Mouse (Mus musculus) layer of hippocampus, postnatal 14 days (tissue): ENCODE measurements around the gene Slc7a8. TPM values are rescaled to one million over a fixed set of nuclear protein-coding genes. Genes with fewer than 3 reads are reported as not detected.
"Not testable (repeated sequence)": the region's sequence is repeated elsewhere in the genome, so short reads cannot be mapped to it uniquely, and the experiment has no call there.

Experiments
- DNase-seq, 2 experiments: peaks; one replicate each; pipeline ENCODE4 v3.0.0; 2021 to 2022; ENCODE audit warnings: low spot score in 2 of 2, mixed read lengths in 1 of 2
- total RNA-seq, 2 experiments: library from RNA; stranded (reverse); gene quantifications; 2 replicates each; pipeline ENCODE4 v1.2.3; 2021

Slc7a8 gene
- total RNA-seq, 2 experiments from 2014 or later, result 66.1 to 66.2 TPM

DNA sequence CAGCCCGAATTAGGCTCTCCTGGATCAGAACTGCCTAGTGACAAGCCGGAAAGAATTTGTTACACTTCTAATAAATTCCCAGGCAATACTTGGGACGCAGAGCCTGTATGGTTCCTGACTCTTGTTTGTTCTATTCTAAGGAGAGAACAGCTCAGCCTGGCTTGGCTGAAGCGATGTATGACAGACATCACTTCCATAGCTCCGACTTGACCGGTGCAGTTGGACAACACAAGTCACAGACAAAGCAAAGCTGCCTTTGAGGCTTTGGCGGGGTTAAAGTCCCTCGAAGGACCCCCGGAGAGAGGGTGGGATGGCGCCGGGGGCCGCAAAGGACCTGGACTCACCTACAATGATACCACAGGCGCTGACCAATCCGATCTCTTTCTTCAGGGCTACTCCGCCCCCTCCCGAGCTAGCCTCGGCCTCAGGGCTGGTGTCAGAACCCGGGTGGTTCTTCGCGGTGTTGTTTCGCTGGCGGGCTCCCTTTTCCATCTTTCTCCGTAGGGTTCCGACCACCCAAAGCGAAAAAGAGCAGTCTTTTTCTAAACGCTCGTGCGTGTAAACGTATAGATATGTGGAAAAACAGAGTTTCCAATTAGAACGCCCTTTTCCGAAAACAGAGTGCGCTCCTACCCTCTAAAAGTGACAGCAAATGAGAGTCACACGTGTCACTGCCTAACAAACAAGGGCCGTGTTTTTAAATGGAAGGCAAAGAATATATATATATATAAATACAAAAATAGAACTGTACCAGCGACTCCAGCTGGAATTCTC lies 723 bp downstream of the Slc7a8 start:
- peak; percentile 49 to 60 for DNase-seq

DNA sequence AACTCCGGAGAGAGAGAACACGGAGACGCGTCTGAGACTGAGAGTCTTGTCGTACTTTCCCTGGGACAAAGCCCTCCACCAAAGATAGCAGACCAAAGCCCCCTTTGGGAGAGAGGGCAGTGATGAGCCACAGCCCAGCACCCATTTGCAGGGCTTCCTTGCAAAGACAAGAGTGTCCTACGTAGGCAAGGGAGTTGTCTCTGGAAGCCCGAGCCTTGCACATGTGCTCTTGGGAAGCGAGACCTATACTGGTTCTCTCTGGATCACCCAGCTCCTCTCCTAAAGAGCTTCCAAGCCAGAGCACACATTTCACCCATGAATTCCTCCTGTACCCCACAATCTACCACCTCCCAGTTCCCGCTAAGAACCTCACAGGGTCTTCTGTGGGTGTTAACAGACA lies 1.7 kb downstream of the Slc7a8 start:
- no peak for DNase-seq

DNA sequence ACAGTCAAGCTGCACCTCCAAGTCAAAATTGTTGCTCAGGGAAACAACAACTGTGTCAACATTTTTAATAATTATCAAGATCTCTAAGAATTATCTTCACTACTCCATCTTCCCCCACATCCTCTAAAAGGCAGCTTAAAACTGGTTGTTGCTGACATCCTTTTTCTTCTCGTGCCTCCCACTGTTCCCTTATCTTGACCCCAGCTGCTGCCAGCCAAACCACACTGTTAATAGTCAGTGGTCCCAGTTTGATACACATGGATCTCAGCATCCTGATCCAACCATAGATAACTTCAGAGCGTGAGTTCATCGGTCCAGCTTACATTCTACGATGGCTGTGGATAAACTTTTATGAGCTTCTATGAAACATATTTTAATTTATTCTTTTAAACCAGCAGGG lies 3.9 kb downstream of the Slc7a8 start:
- DNase-seq, result no peak

DNA sequence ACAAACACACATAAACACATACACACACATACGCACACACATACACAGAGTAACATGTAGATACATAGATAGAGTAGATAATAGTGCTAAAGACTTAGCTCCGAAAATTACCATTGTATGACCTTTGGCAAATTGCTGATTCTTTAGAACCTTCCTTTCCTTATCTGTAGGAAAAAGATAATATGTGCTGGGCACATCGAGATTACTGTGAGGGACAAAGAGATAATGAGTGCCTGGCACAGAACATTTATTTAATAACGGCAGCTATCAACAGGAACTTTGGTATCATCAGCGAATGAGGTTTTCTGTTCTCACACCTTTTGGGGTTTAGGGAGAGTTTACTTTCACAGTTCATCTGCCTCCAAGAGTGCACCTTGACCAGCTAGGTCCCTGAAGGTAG lies 5.0 kb downstream of the Slc7a8 start:
- DNase-seq, result no peak

DNA sequence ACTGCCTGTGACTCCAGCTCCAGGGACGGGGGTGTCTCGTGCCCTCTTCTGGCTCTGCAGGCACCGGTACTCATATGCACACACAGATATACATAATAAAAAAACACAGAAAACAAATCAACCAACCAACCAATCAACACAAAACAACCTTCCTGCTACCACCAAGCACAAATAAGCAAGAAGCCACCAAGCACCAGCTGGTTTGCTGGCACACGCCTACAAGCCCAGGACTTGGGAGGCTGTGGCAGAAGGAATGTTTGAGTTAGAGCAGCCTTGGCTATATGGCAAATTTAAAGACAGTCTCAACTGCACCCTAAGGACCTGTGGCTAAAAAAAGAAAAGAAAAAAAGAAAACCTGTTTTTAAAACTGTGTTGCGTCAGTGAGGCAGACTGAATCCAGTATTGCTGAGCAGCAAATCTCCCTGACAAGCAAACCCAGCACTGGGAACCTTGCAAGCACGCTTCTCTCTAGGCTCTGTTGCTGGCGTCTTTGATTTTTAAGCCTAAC lies 6.2 kb downstream of the Slc7a8 start:
- DNase-seq, result no peak

DNA sequence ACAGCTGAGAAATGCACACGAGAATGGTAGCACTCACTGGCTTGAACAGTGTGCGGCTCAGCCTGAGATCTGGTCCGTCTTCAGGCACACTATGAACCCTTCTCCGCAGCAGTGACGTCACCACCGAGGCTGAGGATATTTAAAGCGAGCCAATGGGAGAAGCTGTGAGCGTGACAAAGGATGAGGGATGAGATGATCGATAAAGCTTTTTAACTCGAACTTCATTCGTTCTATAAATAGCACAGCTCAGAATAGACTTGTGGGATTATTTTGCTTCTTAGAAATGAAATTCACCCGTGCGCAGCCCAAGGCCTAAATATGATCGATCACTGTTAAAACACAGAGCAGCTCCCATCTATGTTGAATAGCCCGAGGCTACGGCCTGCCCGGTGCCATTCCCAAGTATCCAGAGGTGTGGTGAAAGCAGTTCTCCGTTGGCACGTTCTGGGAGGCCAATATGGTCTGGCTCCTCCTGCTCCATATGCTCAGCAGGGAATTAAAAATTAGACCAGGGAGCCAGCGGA lies 9.4 kb downstream of the Slc7a8 start:
- DNase-seq, result peak in 1 of 2 experiments; percentile 48

GRCm38 (mm10) chr14:54770373-54770772 lies 11.4 kb downstream of the Slc7a8 start:
- DNase-seq, result no peak

DNA sequence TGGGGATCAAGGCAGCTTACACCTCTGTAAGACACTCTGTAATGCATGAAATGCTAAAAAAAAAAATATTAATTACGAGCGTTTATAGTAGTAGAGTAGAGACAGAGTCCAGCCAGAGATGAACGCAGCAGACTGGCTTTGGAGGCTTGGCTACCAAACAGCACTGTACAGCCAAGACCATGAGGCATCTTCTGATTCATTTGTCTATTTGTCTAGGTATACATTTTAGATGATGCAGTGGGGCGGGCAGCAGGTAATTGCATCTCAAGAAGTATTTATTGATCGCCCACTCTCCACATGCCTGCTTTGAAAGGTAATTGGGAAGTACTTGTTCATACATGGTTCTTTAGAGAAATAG lies 12.7 kb downstream of the Slc7a8 start:
- no peak for DNase-seq

DNA sequence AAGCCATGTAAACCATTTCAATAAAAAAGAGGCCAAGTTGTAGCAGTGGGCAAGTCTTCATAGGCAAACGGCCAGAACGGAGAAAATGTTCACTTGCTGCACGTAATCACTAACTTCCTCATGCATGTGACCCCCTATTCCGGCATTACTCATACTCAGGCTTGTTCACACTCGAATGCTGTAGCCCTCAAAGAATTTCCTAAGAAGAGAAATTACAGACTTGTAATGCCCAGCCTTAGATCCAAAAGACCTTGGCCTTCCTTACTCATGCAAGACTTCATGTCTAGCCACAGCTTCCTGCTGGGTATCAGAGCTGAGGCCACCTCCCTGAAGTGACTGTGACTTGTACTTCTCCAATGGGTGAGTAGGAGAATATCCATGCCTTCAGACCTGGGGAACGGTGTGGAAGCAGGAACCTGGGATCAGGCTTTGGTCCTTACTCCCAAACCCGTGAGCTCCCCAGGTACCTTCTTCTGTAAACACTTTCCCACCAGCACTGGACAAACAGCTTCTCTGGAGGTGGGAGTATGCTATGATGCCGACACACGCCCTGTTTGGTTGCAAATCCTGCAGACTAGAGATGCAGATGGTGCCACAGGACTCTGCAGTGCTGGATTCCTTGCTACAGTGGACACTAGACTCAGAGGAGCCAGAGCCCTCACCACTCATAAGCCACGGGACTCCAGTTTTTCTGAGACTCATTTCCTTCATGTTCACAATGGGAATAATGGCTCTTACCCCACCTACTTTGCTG lies 13.3 kb downstream of the Slc7a8 start:
- DNase-seq, result no peak

GRCm38 (mm10) chr14:54766937-54767336 lies 14.8 kb downstream of the Slc7a8 start:
- DNase-seq, result not testable (repeated sequence)

DNA sequence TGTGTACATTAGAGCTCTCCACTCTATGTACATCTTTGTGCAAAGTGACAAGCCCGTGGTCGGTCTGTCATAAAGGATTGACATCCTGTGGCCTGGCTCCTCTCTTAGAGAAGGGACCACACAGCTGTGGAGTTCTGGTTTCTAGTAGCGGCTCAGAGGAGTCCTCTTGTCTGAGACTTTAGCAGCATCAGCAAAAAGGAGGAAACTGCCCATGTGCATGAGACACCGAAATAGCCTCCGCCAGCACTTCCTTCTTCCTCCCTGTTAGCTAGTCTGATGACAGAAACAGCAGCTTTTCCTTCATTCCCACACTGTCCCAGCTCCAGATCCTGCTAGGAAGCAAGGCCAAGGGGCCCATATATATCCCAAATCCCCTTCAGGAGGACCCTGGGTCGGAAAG lies 25.4 kb downstream of the Slc7a8 start:
- no peak for DNase-seq

DNA sequence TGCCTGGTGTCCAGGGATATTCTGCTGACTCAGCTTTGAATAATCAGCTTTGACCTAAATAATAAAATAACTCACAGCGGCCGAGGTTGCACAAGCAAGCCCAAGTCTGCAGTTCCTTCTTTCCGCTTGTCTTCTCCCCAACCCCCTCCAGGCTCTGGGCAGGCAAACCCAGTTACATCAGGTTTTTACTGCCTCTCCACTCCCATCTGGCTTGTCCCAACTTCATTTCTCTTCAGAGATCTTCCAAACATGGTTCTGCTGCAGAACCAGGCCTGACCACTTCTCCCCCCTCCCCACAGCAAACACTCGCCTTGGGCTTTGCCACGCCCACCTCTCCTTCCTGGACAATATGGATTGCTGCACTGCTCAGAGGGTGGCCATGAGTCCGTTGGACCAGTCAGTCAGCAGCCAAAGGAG lies 27.1 kb downstream of the Slc7a8 start:
- DNase-seq, result peak in 1 of 2 experiments; percentile 56

DNA sequence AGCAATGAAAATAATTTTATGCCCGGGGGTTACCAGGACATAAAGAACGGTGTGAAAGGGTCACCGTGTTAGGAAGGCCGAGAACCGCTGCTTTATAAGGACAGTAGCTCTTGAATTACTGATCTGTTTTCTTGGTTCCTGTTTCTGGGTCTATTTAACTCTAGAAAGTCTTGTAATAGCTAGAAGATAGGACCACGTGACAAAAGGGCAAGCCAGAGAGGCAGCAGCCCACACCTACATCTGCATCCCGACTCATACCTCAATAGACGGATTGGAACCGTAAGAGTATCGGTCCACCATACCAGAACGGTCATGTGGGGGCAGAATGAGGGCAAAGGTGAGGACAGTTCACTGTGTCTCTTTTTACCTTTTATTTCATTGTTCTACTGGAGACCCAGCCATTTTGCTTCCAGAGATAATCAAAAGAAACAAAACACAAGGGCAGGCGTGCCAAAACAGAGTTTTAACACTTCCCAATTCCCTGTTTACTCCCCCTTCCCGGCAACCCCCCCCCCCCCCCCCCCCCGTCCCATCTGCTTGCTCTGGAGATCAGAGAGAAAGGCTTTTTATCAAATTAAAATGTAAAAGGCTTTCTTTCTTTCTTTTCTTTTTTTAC lies 27.7 kb downstream of the Slc7a8 start:
- DNase-seq, result no peak

DNA sequence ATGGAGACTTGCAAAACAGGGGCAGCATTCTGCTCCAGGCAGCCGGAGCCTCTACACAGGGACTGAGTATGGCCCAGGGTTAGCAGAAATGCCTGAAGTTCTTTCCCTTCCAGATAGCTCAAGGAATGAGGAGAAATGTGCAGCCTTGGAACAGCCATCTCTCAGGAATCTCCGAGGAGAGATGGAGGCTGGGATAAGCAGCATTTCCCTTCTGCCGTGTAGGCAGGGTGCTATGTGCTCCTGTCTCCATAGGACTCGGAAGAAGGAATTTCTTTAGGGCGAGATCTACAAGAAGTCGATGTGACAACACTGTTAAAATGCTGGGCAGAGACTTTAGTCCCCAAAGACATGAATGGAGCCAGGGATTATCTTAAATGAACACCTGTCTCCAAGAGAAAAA lies 28.8 kb downstream of the Slc7a8 start:
- no peak for DNase-seq

DNA sequence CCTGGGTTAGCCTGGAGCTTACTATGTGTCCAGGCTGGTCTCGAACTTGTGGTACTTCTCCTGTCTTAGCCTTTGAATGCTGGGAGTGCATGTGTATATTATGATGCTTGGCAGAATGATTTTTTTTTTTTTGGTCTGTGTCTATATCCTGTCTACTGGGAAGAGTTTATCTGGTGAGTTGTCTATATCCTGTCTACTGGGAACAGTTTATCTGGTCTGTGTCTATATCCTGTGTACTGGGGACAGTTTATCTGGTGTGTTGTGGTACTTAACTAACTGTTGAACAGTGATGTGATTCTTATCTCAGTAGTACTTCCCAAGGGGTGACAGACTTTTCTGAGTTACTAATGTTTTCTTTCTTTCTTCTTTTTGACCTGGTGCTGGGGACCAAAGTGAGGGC lies 30.0 kb downstream of the Slc7a8 start:
- DNase-seq, result no peak

DNA sequence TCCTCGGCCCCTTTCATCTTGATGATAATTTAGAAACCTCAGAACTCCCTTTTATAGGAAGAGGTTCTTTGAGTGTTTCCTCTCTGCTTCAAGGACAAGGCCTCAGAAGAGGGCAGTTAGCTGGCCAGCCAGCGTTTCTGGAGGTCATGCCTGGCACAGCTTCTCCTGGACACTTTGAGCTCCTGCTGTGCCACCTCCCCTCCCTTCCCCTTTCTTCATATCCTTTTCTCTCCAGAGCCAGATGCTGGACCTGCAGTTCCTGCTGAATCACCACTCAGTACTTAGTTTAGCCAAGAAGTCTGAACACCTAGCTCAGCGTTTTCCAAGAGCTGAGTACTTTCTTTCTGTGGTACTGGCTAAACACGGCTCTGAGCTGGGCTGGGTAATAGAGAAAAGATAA lies 32.5 kb downstream of the Slc7a8 start:
- DNase-seq, result no peak

GRCm38 (mm10) chr14:54747942-54748917 lies 33.5 kb downstream of the Slc7a8 start:
- no peak for DNase-seq

- no peak for DNase-seq
These were observed 35.7 kb downstream of the Slc7a8 start for GRCm38 (mm10) chr14:54746038-54746437.

GRCm38 (mm10) chr14:54744473-54744872 lies 37.3 kb downstream of the Slc7a8 start:
- no peak for DNase-seq

GRCm38 (mm10) chr14:54742375-54742774 lies 39.4 kb downstream of the Slc7a8 start:
- DNase-seq, result no peak

GRCm38 (mm10) chr14:54741721-54742120 lies 40.0 kb downstream of the Slc7a8 start:
- no peak for DNase-seq
